ENCODE assay signal across 9 mouse cellular contexts in genomic region chr2:5770708-5771241, GRCm38 (mm10). TPM values are rescaled to one million over a fixed set of nuclear protein-coding genes. Genes with fewer than 3 reads are reported as not detected.
DNase-seq lines count a peak whose midpoint lies in the region; ATAC-seq and TF ChIP-seq lines count a peak whose summit lies in the region.
"Had no signal": no experiment of that assay in that cellular context is flagged by ENCODE, and none has a peak within 500 bp of the region (broad histone marks: within the 10 kb centered on the region; RNA-seq: fewer than 3 reads in every experiment).

No protein-coding gene starts in this region.

- H3K4me1 ChIP-seq in liver, adult 2 months (ENCODE audit: control insufficient read depth, insufficient read depth, low read length), result no peaks in the 10 kb centered on the region; the same call in 1 of the 2 replicates
- H3K4me1 ChIP-seq in liver, embryonic 12.5 days, result no peaks in the 10 kb centered on the region
- no peaks in the 10 kb centered on the region for H3K4me1 ChIP-seq in hindbrain, embryonic 15.5 days (replicated peaks)
- no peaks in the 10 kb centered on the region for H3K4me1 ChIP-seq in liver, embryonic 16.5 days (ENCODE audit: control insufficient read depth, low read depth, low read length)
- H3K4me1 ChIP-seq: heart, embryonic 15.5 days had no signal

- no peaks in the 10 kb centered on the region for H3K27me3 ChIP-seq in liver, adult 2 months (ENCODE audit: control insufficient read depth, insufficient read depth, low read length)
- H3K27me3 ChIP-seq in liver, embryonic 12.5 days (replicated peaks), result no peaks in the 10 kb centered on the region
- no peaks in the 10 kb centered on the region for H3K27me3 ChIP-seq in hindbrain, embryonic 15.5 days
- no peaks in the 10 kb centered on the region for H3K27me3 ChIP-seq in liver, embryonic 16.5 days (ENCODE audit: control insufficient read depth, insufficient read depth, low read depth, low read length)
- H3K27me3 ChIP-seq: heart, embryonic 15.5 days had no signal

- no peaks in the 10 kb centered on the region for H3K36me3 ChIP-seq in liver, adult 2 months (ENCODE audit: control insufficient read depth, insufficient read depth, low read length)
- no peaks in the 10 kb centered on the region for H3K36me3 ChIP-seq in liver, embryonic 12.5 days
- H3K36me3 ChIP-seq in hindbrain, embryonic 15.5 days, result no peaks in the 10 kb centered on the region
- no peaks in the 10 kb centered on the region for H3K36me3 ChIP-seq in liver, embryonic 16.5 days (ENCODE audit: control insufficient read depth, insufficient read depth)
- H3K36me3 ChIP-seq: heart, embryonic 15.5 days had no signal

- H3K9me3 ChIP-seq in liver, embryonic 12.5 days (replicated peaks), result no peaks in the 10 kb centered on the region
- H3K9me3 ChIP-seq in hindbrain, embryonic 15.5 days, result no peaks in the 10 kb centered on the region
- no peaks in the 10 kb centered on the region for H3K9me3 ChIP-seq in liver, embryonic 16.5 days (replicated peaks; ENCODE audit: control insufficient read depth, low read length)
- H3K9me3 ChIP-seq: heart, embryonic 15.5 days had no signal

- peak; percentile 75 for DNase-seq in liver, adult 2 months (ENCODE audit: extremely low read depth, low read depth, low spot score)
- peak; percentile 83 for DNase-seq in adipocyte (ENCODE audit: low spot score)
- peak; percentile 75 for DNase-seq in embryo, embryonic 10 days (ENCODE audit: low spot score)
- DNase-seq in retina, adult 2 months (ENCODE audit: low read depth, low spot score), result peak; percentile 45
- DNase-seq in thymus, postnatal 36 days, result no peak

- no peaks in the 10 kb centered on the region for H3K79me2 ChIP-seq in liver, adult 2 months (ENCODE audit: control insufficient read depth, insufficient read depth, low read length)

- peak overlapping the region; percentile 38; the same call in 1 of the 2 replicates for H3K27ac ChIP-seq in liver, adult 2 months (replicated peaks; ENCODE audit: insufficient read depth, low read depth, low read length)
- no peak overlapping the region for H3K27ac ChIP-seq in liver, embryonic 12.5 days
- no peak overlapping the region for H3K27ac ChIP-seq in hindbrain, embryonic 15.5 days (replicated peaks)
- peak overlapping the region; percentile 31; the same call in 1 of the 2 replicates for H3K27ac ChIP-seq in liver, embryonic 16.5 days (ENCODE audit: low read length)
- H3K27ac ChIP-seq: heart, embryonic 15.5 days had no signal

- WGBS in liver, adult 2 months, result 36% methylated on average over 8 of the region's 8 CpGs
- WGBS in liver, embryonic 12.5 days (ENCODE audit: insufficient replicate concordance), result 19% methylated on average over 8 of the region's 8 CpGs
- WGBS in hindbrain, embryonic 15.5 days, result 61% methylated on average over 8 of the region's 8 CpGs
- WGBS in liver, embryonic 16.5 days (ENCODE audit: insufficient replicate concordance), result 16% methylated on average over 8 of the region's 8 CpGs

- no peak overlapping the region for H3K9ac ChIP-seq in liver, adult 2 months (ENCODE audit: low read depth, low read length)
- H3K9ac ChIP-seq in liver, embryonic 12.5 days, result no peak overlapping the region
- H3K9ac ChIP-seq in hindbrain, embryonic 15.5 days, result no peak overlapping the region
- H3K9ac ChIP-seq in liver, embryonic 16.5 days (ENCODE audit: low read depth, low read length), result no peak overlapping the region
- H3K9ac ChIP-seq: heart, embryonic 15.5 days had no signal

- ATAC-seq in liver, embryonic 12.5 days, result no peak
- ATAC-seq in hindbrain, embryonic 15.5 days (ENCODE audit: low FRiP score, low read depth), result peak; percentile 78; the same call in 1 of the 2 replicates
- ATAC-seq in liver, embryonic 16.5 days (ENCODE audit: low read depth), result peak; percentile 48; the same call in 1 of the 2 replicates

- H3K4me2 ChIP-seq in liver, embryonic 12.5 days, result no peak overlapping the region
- H3K4me2 ChIP-seq in hindbrain, embryonic 15.5 days, result no peak overlapping the region
- no peak overlapping the region for H3K4me2 ChIP-seq in liver, embryonic 16.5 days (ENCODE audit: low read depth, low read length)
- H3K4me2 ChIP-seq: heart, embryonic 15.5 days had no signal

- peak; percentile 53 for TF ChIP-seq CTCF in liver, adult 2 months (IDR thresholded peaks at IDR 0.05; ENCODE audit: low read depth, low read length)

- no peak for TF ChIP-seq POLR2A in liver, adult 2 months (IDR thresholded peaks at IDR 0.05; ENCODE audit: extremely low read depth, insufficient read depth, low read length)

- H3K4me3 ChIP-seq in liver, adult 2 months (ENCODE audit: insufficient read depth, low read depth, low read length), result no peak overlapping the region
- no peak overlapping the region for H3K4me3 ChIP-seq in liver, embryonic 12.5 days
- no peak overlapping the region for H3K4me3 ChIP-seq in hindbrain, embryonic 15.5 days
- no peak overlapping the region for H3K4me3 ChIP-seq in liver, embryonic 16.5 days (ENCODE audit: low read depth, low read length)
- H3K4me3 ChIP-seq: heart, embryonic 15.5 days had no signal

RNA-seq across cellular contexts. Expression of gene Camk1d, which starts 56.5 kb away (rescaled TPM):
- total RNA-seq in liver, adult 2 months (2014; rRNA removed), result 46.3 and 47.7 TPM in 2 replicates
- polyA plus RNA-seq in liver, adult 2 months (2012; rRNA removed), result 17.0 and 21.2 TPM in 2 replicates
- 1.3 and 1.5 TPM in 2 replicates for polyA plus RNA-seq in liver, embryonic 12.5 days (2016; fragmentation: Nextera tagmentation; extraction: Ambion mirVana)
- polyA plus RNA-seq in hindbrain, embryonic 15.5 days (2015; fragmentation: Nextera tagmentation; extraction: Ambion mirVana), result 6.5 and 7.4 TPM in 2 replicates
- 0.99 and 1.3 TPM in 2 replicates for polyA plus RNA-seq in liver, embryonic 16.5 days (2015; fragmentation: Nextera tagmentation; extraction: Ambion mirVana)

Comparison
In these comparisons a context has a peak if more than half of its experiments do, and no peak if none do; other contexts are left out.
1. H3K27ac ChIP-seq: peak in liver, adult 2 months (single experiment) and liver, embryonic 16.5 days (single experiment); none in liver, embryonic 12.5 days (single experiment) and hindbrain, embryonic 15.5 days (single experiment).
2. DNase-seq: peak in liver, adult 2 months (single experiment), adipocyte (single experiment), embryo, embryonic 10 days (single experiment) and retina, adult 2 months (single experiment); none in thymus, postnatal 36 days (0 of 2).